ENCODE assay signal across 35 mouse cellular contexts in the genomic region with DNA sequence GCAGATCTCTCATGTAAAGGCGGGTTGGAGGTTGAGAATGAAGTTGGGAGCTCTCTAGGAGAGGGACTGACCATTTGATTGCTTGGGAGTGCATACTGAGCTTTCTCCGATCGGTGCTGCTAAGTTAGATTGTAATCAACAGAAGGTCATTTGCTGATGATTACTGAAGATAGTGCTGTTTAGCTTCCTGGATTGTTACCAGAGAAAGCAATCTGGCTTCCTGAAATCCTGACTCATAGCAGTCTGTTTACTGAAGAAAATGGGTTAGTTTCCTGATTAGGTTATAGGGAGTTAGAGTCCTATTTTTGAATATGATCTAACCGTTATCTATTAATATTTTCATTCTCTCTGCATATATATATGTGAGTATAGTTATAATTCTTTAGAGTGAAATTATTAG. TPM values are rescaled to one million over a fixed set of nuclear protein-coding genes. Genes with fewer than 3 reads are reported as not detected.
A peak's percentile ranks its signal among the peaks of the same experiment; 100 is the strongest.
DNase-seq lines count a peak whose midpoint lies in the region; ATAC-seq and TF ChIP-seq lines count a peak whose summit lies in the region.
"Had no signal": no experiment of that assay in that cellular context is flagged by ENCODE, and none has a peak within 500 bp of the region (broad histone marks: within the 10 kb centered on the region; RNA-seq: fewer than 3 reads in every experiment).

No protein-coding gene starts in this region.

- no peaks in the 10 kb centered on the region for H3K9me3 ChIP-seq in forebrain, postnatal 0 days (ENCODE audit: low read length)
- no peaks in the 10 kb centered on the region for H3K9me3 ChIP-seq in forebrain, embryonic 12.5 days
- no peaks in the 10 kb centered on the region for H3K9me3 ChIP-seq in heart, embryonic 10.5 days
- H3K9me3 ChIP-seq: embryonic facial prominence, embryonic 12.5 days; hindbrain, embryonic 12.5 days; intestine, embryonic 15.5 days; limb, embryonic 10.5 days; limb, embryonic 15.5 days; liver, embryonic 13.5 days; neural tube, embryonic 12.5 days had no signal

- 60% methylated on average over 4 of the region's 4 CpGs for WGBS in forebrain, postnatal 0 days
- 82% methylated on average over 4 of the region's 4 CpGs for WGBS in forebrain, embryonic 12.5 days
- 63% methylated on average over 4 of the region's 4 CpGs for WGBS in heart, embryonic 10.5 days

- ATAC-seq in cerebellum, adult (ENCODE audit: insufficient number of reproducible peaks, low FRiP score, low TSS enrichment): peak; percentile 74
- ATAC-seq in forebrain, postnatal 0 days: no peak
- ATAC-seq in forebrain, embryonic 12.5 days (ENCODE audit: low FRiP score): no peak
- ATAC-seq: activated CD4-positive, CD25-positive, alpha-beta regulatory T cell, adult 4 months; hindbrain, postnatal 0 days; intestine, embryonic 15.5 days; midbrain, embryonic 16.5 days had no signal

- no peak overlapping the region for H3K4me3 ChIP-seq in forebrain, postnatal 0 days (ENCODE audit: low read depth, low read length)
- no peak overlapping the region for H3K4me3 ChIP-seq in forebrain, embryonic 12.5 days (replicated peaks)
- H3K4me3 ChIP-seq in heart, embryonic 10.5 days: no peak overlapping the region
- H3K4me3 ChIP-seq: embryonic facial prominence, embryonic 12.5 days; hindbrain, embryonic 12.5 days; intestine, embryonic 15.5 days; limb, embryonic 10.5 days; limb, embryonic 15.5 days; liver, embryonic 13.5 days; myocyte; neural tube, embryonic 12.5 days had no signal

- H3K4me2 ChIP-seq in forebrain, postnatal 0 days (ENCODE audit: low read depth): no peak overlapping the region
- H3K4me2 ChIP-seq in forebrain, embryonic 12.5 days: no peak overlapping the region
- H3K4me2 ChIP-seq: embryonic facial prominence, embryonic 12.5 days; heart, embryonic 11.5 days; hindbrain, embryonic 12.5 days; intestine, embryonic 15.5 days; limb, embryonic 15.5 days; liver, embryonic 13.5 days; midbrain, embryonic 11.5 days; neural tube, embryonic 12.5 days had no signal

- DNase-seq in cerebellum, adult 11 months: no peak
- DNase-seq in forebrain, postnatal 0 days: peak; percentile 19
- peak; percentile 7 to 30 for DNase-seq in cerebellum, postnatal 25 days
- peak; percentile 18 to 70 for DNase-seq in layer of hippocampus, postnatal 14 days (ENCODE audit: low spot score in 2 of 2)
- no peak for DNase-seq in right cerebral cortex, postnatal 36 days (ENCODE audit: low spot score in 2 of 2)
- no peak for DNase-seq in heart, embryonic 10.5 days (ENCODE audit: low spot score)
- DNase-seq: adrenal gland, adult 2 months; embryo, embryonic 11 days; gastrocnemius, postnatal 25 days; heart, adult 11 months; heart, postnatal 36 days; kidney, adult 8-10 months; kidney, postnatal 4 days; liver, embryonic 13.5 days; lung, adult 2 months; lung, postnatal 14 days; right cerebral cortex, adult 18-20 months; thymus, adult 2 months; thymus, postnatal 36 days had no signal

- H3K4me1 ChIP-seq in forebrain, postnatal 0 days (ENCODE audit: insufficient read depth): no peaks in the 10 kb centered on the region
- H3K4me1 ChIP-seq in forebrain, embryonic 12.5 days: no peaks in the 10 kb centered on the region; the same call in 1 of the 2 replicates
- H3K4me1 ChIP-seq in heart, embryonic 10.5 days: no peaks in the 10 kb centered on the region
- H3K4me1 ChIP-seq: embryonic facial prominence, embryonic 12.5 days; intestine, embryonic 15.5 days; limb, embryonic 15.5 days; liver, embryonic 13.5 days; neural tube, embryonic 12.5 days had no signal

- H3K27ac ChIP-seq in forebrain, postnatal 0 days (ENCODE audit: low read depth, low read length): no peak overlapping the region
- no peak overlapping the region for H3K27ac ChIP-seq in forebrain, embryonic 12.5 days
- no peak overlapping the region for H3K27ac ChIP-seq in heart, embryonic 10.5 days
- H3K27ac ChIP-seq: embryonic facial prominence, embryonic 12.5 days; hindbrain, embryonic 12.5 days; hindbrain, postnatal 0 days; intestine, embryonic 15.5 days; kidney, postnatal 0 days; limb, embryonic 10.5 days; limb, embryonic 15.5 days; liver, embryonic 13.5 days; neural tube, embryonic 12.5 days had no signal

- H3K9ac ChIP-seq in forebrain, postnatal 0 days: no peak overlapping the region
- H3K9ac ChIP-seq in forebrain, embryonic 12.5 days: no peak overlapping the region
- H3K9ac ChIP-seq: embryonic facial prominence, embryonic 12.5 days; hindbrain, embryonic 12.5 days; intestine, embryonic 15.5 days; limb, embryonic 15.5 days; liver, embryonic 13.5 days; neural tube, embryonic 12.5 days had no signal

- no peaks in the 10 kb centered on the region for H3K36me3 ChIP-seq in forebrain, postnatal 0 days (ENCODE audit: insufficient read depth)
- H3K36me3 ChIP-seq in forebrain, embryonic 12.5 days (replicated peaks): no peaks in the 10 kb centered on the region
- H3K36me3 ChIP-seq in heart, embryonic 10.5 days: no peaks in the 10 kb centered on the region
- H3K36me3 ChIP-seq: embryonic facial prominence, embryonic 12.5 days; hindbrain, embryonic 12.5 days; intestine, embryonic 15.5 days; limb, embryonic 10.5 days; limb, embryonic 15.5 days; liver, embryonic 13.5 days; neural tube, embryonic 12.5 days had no signal

- no peak for TF ChIP-seq CTCF in forebrain, postnatal 0 days (IDR thresholded peaks at IDR 0.05; ENCODE audit: low read depth)

- H3K27me3 ChIP-seq in forebrain, postnatal 0 days (ENCODE audit: insufficient read depth, low read length): no peaks in the 10 kb centered on the region
- H3K27me3 ChIP-seq in forebrain, embryonic 12.5 days: 0 out of 2 replicates have a peak, but pooled peaks cover 4% of the 10 kb centered on the region
- H3K27me3 ChIP-seq in heart, embryonic 10.5 days (ENCODE audit: insufficient read depth, poor library complexity, severe bottlenecking): no peaks in the 10 kb centered on the region
- H3K27me3 ChIP-seq: CH12.LX; embryonic facial prominence, embryonic 12.5 days; hindbrain, embryonic 12.5 days; intestine, embryonic 15.5 days; liver, embryonic 13.5 days; neural tube, embryonic 12.5 days had no signal

RNA-seq across cellular contexts. Expression of a gene that starts 36.7 kb away (rescaled TPM):
- total RNA-seq in forebrain, postnatal 0 days (2014; rRNA removed): 114 and 140 TPM in 2 replicates
- 192 and 204 TPM in 2 replicates for polyA plus RNA-seq in forebrain, postnatal 0 days (2015; fragmentation: Nextera tagmentation; extraction: Ambion mirVana)
- 88.1 and 99.2 TPM in 2 replicates for polyA plus RNA-seq in forebrain, embryonic 12.5 days (2016; fragmentation: Nextera tagmentation; extraction: Ambion mirVana)
- total RNA-seq in layer of hippocampus, postnatal 14 days (2021): 100 to 1,000 TPM; 300 to 309 TPM
- polyA plus RNA-seq in heart, embryonic 10.5 days (2016; fragmentation: Nextera tagmentation; extraction: Ambion mirVana): 71.0 and 82.1 TPM in 2 replicates

Comparison
In these comparisons a context has a peak if more than half of its experiments do, and no peak if none do; other contexts are left out.
1. DNase-seq: peak in forebrain, postnatal 0 days (single experiment), cerebellum, postnatal 25 days (2 of 2) and layer of hippocampus, postnatal 14 days (2 of 2); none in cerebellum, adult 11 months (single experiment), right cerebral cortex, postnatal 36 days (0 of 2) and heart, embryonic 10.5 days (single experiment).